Mouse (Mus musculus) ZHBTc4 (cell line): ENCODE data around the gene Hand1.
"Not testable (repeated sequence)": the region's sequence is repeated elsewhere in the genome, so short reads cannot be mapped to it uniquely, and the experiment has no call there.

Experiments
- DNase-seq: peaks from one replicate; pipeline ENCODE4 v3.0.0-alpha.2; 2011; ENCODE audit warnings: low read depth, low spot score

Gene Hand1

GRCm38 (mm10) chr11:57832552-57833201 is at the start of gene Hand1:
Gene Hand1, minus strand, starts transcription at chr11:57832818.
- peak; percentile 64 for DNase-seq

- DNase-seq, result no peak
Measured at GRCm38 (mm10) chr11:57876157-57876556, 43.5 kb upstream of the Hand1 start.

- no peak for DNase-seq
Measured at GRCm38 (mm10) chr11:57873014-57873413, 40.4 kb upstream of the Hand1 start.

GRCm38 (mm10) chr11:57868753-57869460 is 36.3 kb upstream of the Hand1 start:
- peak; percentile 63 for DNase-seq

GRCm38 (mm10) chr11:57866466-57866865 is 33.8 kb upstream of the Hand1 start:
- no peak for DNase-seq

- DNase-seq, result no peak
Measured at GRCm38 (mm10) chr11:57864577-57864976, 32.0 kb upstream of the Hand1 start.

- no peak for DNase-seq
Measured at GRCm38 (mm10) chr11:57862088-57862487, 29.5 kb upstream of the Hand1 start.

- DNase-seq, result no peak
Measured at GRCm38 (mm10) chr11:57857709-57858108, 25.1 kb upstream of the Hand1 start.

GRCm38 (mm10) chr11:57853571-57853970 is 21.0 kb upstream of the Hand1 start:
- DNase-seq, result no peak

- no peak for DNase-seq
Measured at GRCm38 (mm10) chr11:57850931-57851330, 18.3 kb upstream of the Hand1 start.

- DNase-seq, result no peak
Measured at GRCm38 (mm10) chr11:57850298-57850697, 17.7 kb upstream of the Hand1 start.

- DNase-seq, result no peak
Measured at GRCm38 (mm10) chr11:57847396-57847795, 14.8 kb upstream of the Hand1 start.

GRCm38 (mm10) chr11:57846421-57847363 is 14.1 kb upstream of the Hand1 start:
- not testable (repeated sequence) for DNase-seq

GRCm38 (mm10) chr11:57841391-57841790 is 8.8 kb upstream of the Hand1 start:
- DNase-seq, result no peak

GRCm38 (mm10) chr11:57840986-57841385 is 8.4 kb upstream of the Hand1 start:
- DNase-seq, result no peak

GRCm38 (mm10) chr11:57837861-57838680 is 5.5 kb upstream of the Hand1 start:
- DNase-seq, result no peak

- no peak for DNase-seq
Measured at GRCm38 (mm10) chr11:57836872-57837680, 4.5 kb upstream of the Hand1 start.

GRCm38 (mm10) chr11:57836401-57836800 is 3.8 kb upstream of the Hand1 start:
- DNase-seq, result no peak

- no peak for DNase-seq
Measured at GRCm38 (mm10) chr11:57835931-57836330, 3.3 kb upstream of the Hand1 start.

- no peak for DNase-seq
Measured at GRCm38 (mm10) chr11:57835331-57835730, 2.7 kb upstream of the Hand1 start.
